In genomic region chr2:51531106-51531839, GRCm38 (mm10) we compare ENCODE assay signal across 11 mouse cellular contexts.
DNase-seq lines count a peak whose midpoint lies in the region; ATAC-seq and TF ChIP-seq lines count a peak whose summit lies in the region.
"Had no signal": no experiment of that assay in that cellular context is flagged by ENCODE, and none has a peak within 500 bp of the region (broad histone marks: within the 10 kb centered on the region; RNA-seq: fewer than 3 reads in every experiment).

No protein-coding gene starts in this region.

- no peak overlapping the region for H3K4me3 ChIP-seq in lung, embryonic 14.5 days (ENCODE audit: low read depth, low read length)
- no peak overlapping the region for H3K4me3 ChIP-seq in intestine, embryonic 15.5 days (replicated peaks)
- H3K4me3 ChIP-seq in stomach, embryonic 15.5 days (replicated peaks), result no peak overlapping the region
- H3K4me3 ChIP-seq: heart, embryonic 10.5 days had no signal

- peaks cover 20% of the 10 kb centered on the region for H3K4me1 ChIP-seq in lung, embryonic 14.5 days (ENCODE audit: insufficient read depth)
- peaks cover 5% of the 10 kb centered on the region for H3K4me1 ChIP-seq in intestine, embryonic 15.5 days (replicated peaks)
- H3K4me1 ChIP-seq in stomach, embryonic 15.5 days, result peaks cover 9% of the 10 kb centered on the region

- H3K27me3 ChIP-seq in lung, embryonic 14.5 days (ENCODE audit: insufficient read depth, low read length), result no peaks in the 10 kb centered on the region
- H3K27me3 ChIP-seq in intestine, embryonic 15.5 days (replicated peaks), result no peaks in the 10 kb centered on the region
- H3K27me3 ChIP-seq in stomach, embryonic 15.5 days (replicated peaks), result no peaks in the 10 kb centered on the region

- WGBS in lung, embryonic 14.5 days, result 10% methylated on average over 10 of the region's 10 CpGs
- WGBS in intestine, embryonic 15.5 days, result 25% methylated on average over 10 of the region's 10 CpGs
- WGBS in stomach, embryonic 15.5 days, result 17% methylated on average over 10 of the region's 10 CpGs

- DNase-seq in lung, embryonic 14.5 days, result peak; percentile 76
- no peak for DNase-seq in lung, postnatal 10 days
- DNase-seq in embryo, embryonic 10.5 days (ENCODE audit: low spot score), result peak; percentile 46
- DNase-seq in right cerebral cortex, adult 18-20 months, result no peak
- no peak for DNase-seq in heart, adult 8-10 months (ENCODE audit: low spot score)
- DNase-seq: adrenal gland, postnatal 25 days; cerebellum, adult 11 months; thymus, adult 2 months had no signal

- H3K9me3 ChIP-seq in lung, embryonic 14.5 days (ENCODE audit: low read depth, low read length), result no peaks in the 10 kb centered on the region
- H3K9me3 ChIP-seq in intestine, embryonic 15.5 days, result no peaks in the 10 kb centered on the region
- H3K9me3 ChIP-seq in stomach, embryonic 15.5 days, result no peaks in the 10 kb centered on the region
- H3K9me3 ChIP-seq: heart, embryonic 10.5 days had no signal

- H3K36me3 ChIP-seq in lung, embryonic 14.5 days (ENCODE audit: insufficient read depth), result no peaks in the 10 kb centered on the region
- H3K36me3 ChIP-seq in intestine, embryonic 15.5 days, result no peaks in the 10 kb centered on the region
- no peaks in the 10 kb centered on the region for H3K36me3 ChIP-seq in stomach, embryonic 15.5 days
- H3K36me3 ChIP-seq: heart, embryonic 10.5 days had no signal

- peak overlapping the region; percentile 48; the same call in 1 of the 2 replicates for H3K27ac ChIP-seq in lung, embryonic 14.5 days (ENCODE audit: low read depth)
- H3K27ac ChIP-seq in intestine, embryonic 15.5 days, result peak overlapping the region; percentile 22; the same call in 1 of the 2 replicates
- H3K27ac ChIP-seq in stomach, embryonic 15.5 days, result peak overlapping the region; percentile 1; the same call in 1 of the 2 replicates
- H3K27ac ChIP-seq: heart, embryonic 10.5 days had no signal

- H3K9ac ChIP-seq in lung, embryonic 14.5 days, result no peak overlapping the region
- H3K9ac ChIP-seq in intestine, embryonic 15.5 days, result no peak overlapping the region
- H3K9ac ChIP-seq in stomach, embryonic 15.5 days, result no peak overlapping the region

- H3K4me2 ChIP-seq in lung, embryonic 14.5 days, result no peak overlapping the region
- H3K4me2 ChIP-seq in intestine, embryonic 15.5 days (replicated peaks), result no peak overlapping the region
- H3K4me2 ChIP-seq in stomach, embryonic 15.5 days, result no peak overlapping the region

- TF ChIP-seq CTCF in lung, embryonic 14.5 days (IDR thresholded peaks at IDR 0.05; ENCODE audit: low read depth), result no peak

- ATAC-seq in lung, embryonic 14.5 days (ENCODE audit: insufficient read depth), result peak; percentile 85
- 0 out of 2 replicates have a peak, but pooled peaks have one; percentile 25 for ATAC-seq in intestine, embryonic 15.5 days
- no peak; the same call in 1 of the 2 replicates for ATAC-seq in stomach, embryonic 15.5 days (ENCODE audit: insufficient read depth, low FRiP score, low read depth)

Comparison
In these comparisons a context has a peak if more than half of its experiments do, and no peak if none do; other contexts are left out.
1. DNase-seq: peak in lung, embryonic 14.5 days (single experiment) and embryo, embryonic 10.5 days (single experiment); none in lung, postnatal 10 days (single experiment), right cerebral cortex, adult 18-20 months (single experiment) and heart, adult 8-10 months (single experiment).
2. Peak in every context shown above with its lines, with median percentiles within 50 percentile points of each other: H3K27ac ChIP-seq.